Mouse (Mus musculus) CD4-positive helper T cell, adult 2 months (primary cell): Measurements from ENCODE around the gene Fto.

Source experiments
- DNase-seq: peaks from one replicate; pipeline ENCODE4 v3.0.0-alpha.2; 2012; ENCODE audit warnings: low read depth, missing footprints, low spot score

Gene Fto

DNA sequence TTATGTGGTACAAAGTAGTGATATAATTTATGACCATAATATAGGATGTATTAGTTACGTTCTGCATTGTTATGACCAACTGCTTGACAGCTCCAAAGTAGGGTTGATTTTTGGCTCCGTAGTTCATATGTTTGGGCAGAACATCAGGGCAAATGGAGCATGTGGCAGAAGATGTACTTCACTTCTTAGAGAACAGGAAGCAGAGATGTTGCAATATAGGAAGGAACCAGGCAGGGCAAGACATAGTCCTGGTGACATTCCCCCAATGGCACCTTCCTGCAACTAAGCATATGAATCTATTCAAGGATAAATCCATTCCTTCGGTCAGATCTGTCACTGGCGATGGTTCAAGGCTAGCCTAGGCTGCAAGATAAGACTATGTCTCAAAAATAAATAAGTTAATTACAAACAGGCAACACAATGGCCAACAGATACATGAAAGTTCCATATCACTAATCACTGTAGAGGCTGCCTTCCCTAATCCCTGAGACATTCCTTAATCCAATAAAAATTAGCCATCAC is 44.2 kb downstream of the Fto start:
- DNase-seq = no peak

- DNase-seq = no peak
Observed at GRCm38 (mm10) chr8:91358016-91358415, 44.7 kb downstream of the Fto start.

DNA sequence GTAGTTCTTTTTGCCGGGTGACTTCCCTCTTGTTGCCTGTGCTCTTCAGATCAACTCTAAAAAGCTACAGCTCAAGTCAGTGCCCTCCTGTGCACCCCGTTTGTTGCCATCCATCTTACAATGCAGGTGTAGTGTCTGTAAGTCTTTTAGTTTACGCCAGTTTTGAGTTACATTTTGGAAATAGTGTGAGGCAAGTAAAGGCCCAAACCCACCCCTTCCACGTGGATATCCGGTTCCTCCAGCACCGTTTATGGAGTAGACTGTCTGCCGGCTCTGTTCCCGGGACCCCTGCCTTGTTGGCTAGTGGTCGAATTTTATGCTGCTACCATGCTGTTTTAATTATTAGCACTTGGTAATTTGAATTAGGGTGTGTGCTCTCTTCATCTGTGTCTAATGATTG is 46.2 kb downstream of the Fto start:
- no peak for DNase-seq

DNA sequence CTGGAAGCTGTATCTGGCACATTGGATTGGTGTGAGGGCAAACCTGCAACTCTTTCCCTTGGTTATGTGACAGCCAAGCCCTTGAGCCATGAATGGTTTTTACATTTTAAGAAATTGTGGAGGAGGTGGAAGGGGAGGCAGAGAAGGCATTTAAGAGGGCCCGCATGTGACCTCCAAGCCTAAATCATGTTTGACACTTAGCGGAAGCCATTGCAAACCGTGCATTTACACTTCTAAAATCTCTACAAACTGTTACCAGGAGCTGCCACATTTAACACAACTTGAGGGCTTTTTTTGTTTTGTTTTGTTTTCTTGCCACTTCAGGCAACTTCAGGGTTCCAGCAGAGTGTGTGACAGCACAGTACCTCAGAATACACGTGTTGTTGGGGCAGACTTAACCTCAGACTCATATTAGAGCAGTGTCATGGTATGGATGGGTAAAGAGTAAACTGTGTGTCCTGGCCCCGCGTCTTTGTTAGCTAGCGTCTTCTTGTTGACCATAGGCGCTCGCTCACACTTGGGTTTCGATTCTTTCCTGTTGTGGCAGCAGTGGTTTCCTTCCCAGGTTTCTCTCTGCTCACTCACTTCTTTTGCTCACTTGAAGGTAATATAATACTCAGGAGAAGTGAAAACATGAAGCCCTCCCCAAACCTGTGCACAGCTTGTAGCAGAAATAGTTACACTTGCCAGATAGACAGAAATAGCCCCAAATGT is 47.5 kb downstream of the Fto start:
- DNase-seq = no peak

DNA sequence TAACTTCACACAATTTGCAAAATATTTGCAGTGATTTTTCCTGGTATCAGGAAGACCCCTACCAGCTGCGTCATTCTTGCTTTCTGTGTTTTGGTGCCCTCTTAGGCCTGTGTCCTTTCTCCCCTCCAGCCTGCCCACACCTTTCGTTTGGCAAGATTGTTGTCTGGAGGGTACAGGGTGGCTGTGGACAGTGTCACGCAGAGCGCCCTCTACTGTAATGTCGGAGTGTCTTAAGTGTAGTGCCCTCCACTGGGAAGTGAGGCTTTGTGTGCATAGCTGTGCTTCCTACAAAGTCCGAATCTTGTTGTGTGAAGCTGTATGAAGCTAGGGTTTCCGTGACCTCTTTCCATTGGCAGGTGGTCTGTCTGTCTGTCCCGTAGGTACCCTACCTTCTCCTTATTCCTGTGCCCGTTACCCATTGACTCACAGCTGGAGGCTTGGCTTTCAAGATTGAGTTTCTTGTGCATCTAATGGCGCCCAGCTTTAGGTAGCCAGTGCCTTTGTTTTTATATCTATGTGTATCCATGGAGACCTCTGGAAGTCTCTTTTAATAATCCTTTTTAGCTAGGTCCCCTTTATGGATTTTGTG is 50.0 kb downstream of the Fto start:
- no peak for DNase-seq

DNA sequence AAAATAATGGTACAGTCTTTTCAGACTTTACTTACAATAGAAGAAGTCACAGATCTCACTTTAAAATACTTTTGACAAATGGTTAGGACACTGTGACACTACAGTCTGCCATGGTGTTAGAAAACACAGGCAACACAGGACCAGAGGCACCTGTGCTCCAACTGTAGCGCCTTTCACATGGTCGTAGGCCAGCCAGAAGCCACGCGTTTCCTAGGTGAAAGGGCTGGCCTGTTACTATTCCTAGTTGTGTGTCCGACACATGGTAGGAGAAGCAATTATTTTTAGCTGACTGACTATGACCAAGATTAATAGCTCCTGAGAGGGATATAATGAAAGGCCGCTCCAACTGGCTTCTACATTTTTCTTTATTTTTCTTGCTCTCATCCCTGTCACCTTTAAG is 50.9 kb downstream of the Fto start:
- DNase-seq = no peak

DNA sequence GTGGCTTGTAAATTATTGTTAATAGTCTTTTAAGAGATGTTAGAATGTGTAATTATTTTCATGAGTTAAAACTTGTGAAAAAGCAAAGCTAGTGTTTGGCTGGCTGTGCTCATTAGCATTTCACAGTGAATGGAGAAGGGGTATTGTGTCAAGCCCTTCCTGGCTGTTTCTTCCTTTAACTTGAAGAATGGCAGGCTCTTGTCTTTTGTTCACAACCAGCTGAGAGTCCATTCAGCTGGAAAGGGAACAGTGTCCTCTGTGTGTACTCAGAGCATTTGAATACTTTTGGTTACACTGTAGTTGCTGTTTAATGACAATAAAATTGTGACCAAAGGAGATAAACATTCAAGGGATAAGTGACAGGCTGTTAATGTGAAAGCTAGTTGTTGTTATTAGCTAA is 52.5 kb downstream of the Fto start:
- DNase-seq = no peak

GRCm38 (mm10) chr8:91370899-91371298 is 57.6 kb downstream of the Fto start:
- no peak for DNase-seq

GRCm38 (mm10) chr8:91371995-91372394 is 58.7 kb downstream of the Fto start:
- no peak for DNase-seq

- DNase-seq = no peak
Observed at GRCm38 (mm10) chr8:91372780-91373577, 59.7 kb downstream of the Fto start.

DNA sequence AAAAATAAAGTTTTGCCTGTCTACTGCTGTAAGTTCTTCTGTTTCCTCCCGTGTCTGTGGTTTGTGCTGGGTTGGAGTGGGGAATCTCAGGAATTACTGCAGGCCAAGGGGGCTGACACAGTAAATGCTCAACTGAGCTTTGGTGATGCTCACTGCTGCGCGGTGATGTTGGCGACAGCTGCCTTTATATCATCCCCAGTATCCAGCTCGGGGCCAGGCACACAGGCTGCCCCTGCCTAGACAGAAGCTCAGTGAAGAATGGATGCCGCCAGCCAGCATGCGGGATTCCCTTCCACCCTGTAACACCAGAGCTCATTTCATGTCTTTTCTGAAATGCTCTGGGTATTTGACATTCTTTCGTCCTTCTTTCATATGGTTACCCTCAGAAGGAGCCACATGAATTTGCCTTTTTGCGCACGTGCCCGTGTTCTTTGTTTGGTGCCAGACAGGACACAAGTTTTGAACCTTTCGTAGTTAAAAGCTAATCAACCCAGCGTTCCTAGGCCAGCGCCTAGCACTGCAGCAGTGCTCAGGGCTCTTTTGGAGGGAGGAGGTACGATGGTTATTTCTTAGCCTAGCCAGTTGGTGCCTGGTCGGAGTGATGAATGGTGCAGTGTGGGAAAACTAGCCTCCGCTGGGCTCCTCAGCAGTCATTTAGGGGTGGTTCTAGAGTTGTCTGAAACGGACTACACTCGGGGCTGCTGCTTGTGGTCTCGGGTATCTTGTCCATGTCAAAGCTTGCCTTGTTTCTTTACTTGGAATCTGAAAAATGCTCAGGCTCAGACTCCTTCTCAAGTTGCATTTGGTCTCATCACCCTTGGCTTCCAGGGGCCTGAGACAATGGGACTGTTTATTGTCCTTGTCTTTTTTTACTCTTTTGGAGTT is 62.0 kb downstream of the Fto start:
- no peak for DNase-seq

DNA sequence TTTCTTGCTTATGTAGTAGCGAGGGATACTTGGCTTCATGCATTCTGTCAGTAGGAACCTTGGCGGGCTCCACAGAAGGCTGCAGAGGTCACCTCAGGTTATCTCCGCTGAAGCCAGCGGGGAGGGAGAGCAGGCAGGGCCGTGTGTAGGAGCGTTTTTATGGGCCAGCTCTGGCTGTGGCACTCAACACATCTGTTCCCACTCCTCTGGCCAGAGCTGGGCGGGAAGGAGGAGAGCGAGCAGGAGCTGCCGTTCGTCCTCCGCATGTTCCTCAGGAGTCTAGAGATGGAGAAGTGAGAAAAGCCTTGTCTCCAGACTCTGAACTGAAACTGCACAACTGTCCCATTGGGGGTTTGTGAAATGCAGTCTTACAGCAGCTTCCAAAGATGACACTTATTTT is 63.5 kb downstream of the Fto start:
- DNase-seq = no peak

DNA sequence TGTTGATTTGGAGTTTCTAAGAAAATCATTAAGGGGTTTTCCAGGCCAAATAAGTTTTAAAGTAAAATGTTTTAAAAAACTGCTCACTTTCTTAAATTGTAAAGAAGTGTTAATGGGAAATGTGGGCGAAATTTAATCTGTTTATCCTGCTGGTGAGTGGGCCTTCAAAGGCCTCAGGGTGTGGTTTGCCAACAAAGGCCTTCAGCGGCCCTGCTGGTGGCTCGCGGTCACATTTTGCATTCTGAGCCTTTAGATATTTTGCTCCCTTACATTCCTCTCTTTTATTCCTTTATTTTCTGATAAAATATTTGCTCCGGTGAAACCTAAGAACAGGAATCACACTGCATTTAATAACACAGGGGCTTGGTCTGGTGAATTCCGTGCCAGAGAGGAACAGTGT is 64.0 kb downstream of the Fto start:
- DNase-seq = no peak

DNA sequence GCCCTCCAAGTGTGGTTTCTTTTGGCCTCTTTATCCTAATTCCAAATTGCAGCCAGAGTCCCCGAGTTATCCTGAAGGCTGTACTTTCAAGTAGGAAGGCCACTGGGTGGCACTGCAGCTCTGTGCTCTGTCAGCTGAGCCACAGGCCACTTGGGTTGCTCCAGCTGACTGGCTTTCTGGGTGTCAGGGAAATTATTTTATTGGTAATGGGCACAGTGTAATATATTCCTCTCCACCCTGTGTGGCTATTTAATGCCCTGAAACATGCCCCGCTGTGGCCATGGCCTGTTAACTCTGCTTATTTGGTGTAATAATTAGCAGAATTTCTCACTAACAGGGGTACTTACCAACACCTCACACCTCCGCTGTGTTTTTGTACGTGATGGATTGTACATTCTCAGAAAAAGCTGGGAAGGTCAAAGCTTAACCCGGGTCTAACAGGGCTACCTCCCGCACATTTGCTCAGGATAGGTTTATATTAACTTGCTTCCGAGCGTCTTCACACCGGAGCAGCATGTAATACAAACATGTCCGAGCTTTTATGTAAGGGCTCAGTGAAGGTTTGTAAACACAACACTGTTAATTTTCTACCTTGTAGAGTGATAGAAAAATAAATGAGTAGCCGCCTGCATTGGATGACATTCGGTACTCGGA is 65.6 kb downstream of the Fto start:
- DNase-seq = peak; percentile 21

DNA sequence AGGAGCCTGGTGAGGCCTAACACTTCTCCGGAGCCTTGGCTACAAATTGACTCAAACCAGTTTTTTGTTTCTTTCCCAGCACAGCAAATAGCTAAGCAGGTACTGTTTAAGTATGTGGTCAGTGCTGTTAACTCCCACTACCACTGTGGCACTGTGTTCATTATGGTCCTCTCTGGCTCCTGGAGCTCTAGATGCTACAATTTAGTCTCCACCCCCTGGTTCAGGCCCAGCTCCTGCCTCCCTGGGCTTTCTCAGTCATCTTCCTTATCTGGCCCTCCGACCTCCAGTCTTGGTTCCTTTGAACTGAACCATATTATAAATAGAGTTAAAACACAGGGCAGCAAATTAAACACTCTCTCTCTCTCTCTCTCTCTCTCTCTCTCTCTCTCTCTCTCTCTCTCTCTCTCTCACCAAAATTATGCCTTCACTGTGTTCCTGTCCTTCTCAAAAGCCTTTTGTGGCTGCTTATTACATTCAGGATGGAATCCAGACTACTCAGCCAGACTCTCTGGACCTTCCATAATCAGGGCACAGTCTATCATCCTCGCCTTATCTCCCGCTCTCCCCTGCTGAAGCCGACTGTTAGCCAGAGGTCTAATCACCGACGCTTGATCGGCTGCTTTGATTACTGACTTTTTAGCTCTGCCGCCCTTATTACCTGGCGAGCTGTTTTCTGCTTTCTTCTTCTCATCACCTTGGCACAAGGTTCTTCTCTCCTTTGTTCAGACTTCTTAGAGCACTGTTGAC is 67.6 kb downstream of the Fto start:
- DNase-seq = no peak

DNA sequence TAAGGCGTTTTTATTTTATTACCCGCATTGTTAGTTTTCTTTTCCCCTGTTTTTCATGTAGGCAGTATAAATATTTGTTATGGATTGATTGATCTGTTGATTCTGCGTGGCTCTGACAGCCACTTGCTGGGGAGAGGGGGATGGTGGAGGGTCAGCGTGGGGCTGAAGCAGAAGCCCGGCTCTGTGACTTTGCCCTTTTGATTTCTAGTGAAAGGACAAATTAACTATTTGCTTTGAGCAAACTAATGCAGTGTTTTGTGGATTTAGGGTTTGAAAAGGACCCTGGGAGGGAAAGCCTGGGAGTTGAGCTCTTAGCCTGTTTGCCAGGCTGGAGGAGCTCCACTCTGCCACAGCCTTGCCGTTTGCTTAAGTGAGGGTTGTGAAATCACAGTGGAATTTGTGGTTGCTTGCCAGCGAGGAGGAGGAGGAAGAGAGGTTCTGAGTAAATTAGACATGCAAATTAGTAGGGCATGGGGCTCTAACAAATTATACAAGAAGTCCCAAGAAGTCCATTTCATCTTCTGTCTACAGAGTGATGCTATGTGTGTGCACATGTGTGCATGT is 68.3 kb downstream of the Fto start:
- no peak for DNase-seq

DNA sequence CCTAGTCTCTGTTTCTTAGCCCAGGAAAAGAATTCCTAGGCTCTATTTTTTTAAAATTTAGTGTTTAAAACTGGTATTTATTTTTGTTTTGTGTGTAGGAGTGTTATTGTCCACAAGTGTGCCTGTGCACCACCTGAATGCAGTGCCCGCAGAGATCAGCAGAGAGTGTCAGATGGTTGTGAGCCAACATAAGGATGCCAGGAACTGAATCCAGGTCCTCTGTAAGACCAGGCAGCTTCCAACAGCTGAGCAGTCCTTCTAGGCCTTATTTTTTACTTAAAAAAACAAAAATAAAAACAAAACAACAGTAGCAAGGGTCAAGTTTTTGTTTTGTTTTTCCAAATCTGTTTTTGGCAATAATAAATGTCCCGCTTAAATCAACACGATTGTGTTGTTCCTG is 69.9 kb downstream of the Fto start:
- no peak for DNase-seq

- DNase-seq = no peak
Observed at GRCm38 (mm10) chr8:91383811-91384210, 70.5 kb downstream of the Fto start.

- DNase-seq = no peak
Observed at GRCm38 (mm10) chr8:91384389-91384788, 71.1 kb downstream of the Fto start.

DNA sequence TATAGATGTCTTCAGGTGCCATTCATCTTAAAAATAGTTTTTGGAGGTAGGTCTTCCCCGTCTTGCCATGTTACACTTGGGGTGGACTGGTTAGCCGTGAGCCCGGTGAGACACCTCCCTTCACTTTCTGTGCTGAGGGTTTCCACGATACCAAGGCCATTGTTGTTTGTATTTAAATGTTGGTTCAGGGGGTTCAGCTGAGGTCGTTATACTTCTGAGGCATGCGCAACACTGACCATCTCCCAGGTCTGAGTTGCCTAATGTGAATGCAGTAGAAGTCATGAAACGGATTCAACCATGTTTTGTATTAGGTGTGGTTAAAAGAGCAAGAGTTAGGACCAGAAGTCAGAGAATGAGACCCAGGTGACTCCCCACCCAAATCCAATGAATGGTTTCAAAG is 72.5 kb downstream of the Fto start:
- no peak for DNase-seq
